Mouse (Mus musculus) heart, embryonic 14.5 days (tissue): ENCODE results near the gene Gm10065. TPM values are rescaled to one million over a fixed set of nuclear protein-coding genes. Genes with fewer than 3 reads are reported as not detected.
"Not testable (repeated sequence)": the region's sequence is repeated elsewhere in the genome, so short reads cannot be mapped to it uniquely, and the experiment has no call there.

Experiments used
- ATAC-seq: fragments of 200-750 bp; cut with Nextera tagmentation; 2 replicates; pipeline ENCODE4 v1.8.0; 2017; ENCODE audit warnings: low read depth, moderate TSS enrichment; ENCODE audit not compliant: insufficient number of reproducible peaks, insufficient read depth, low FRiP score
- H3K27ac ChIP-seq, 2 experiments: fragments of 200-500 bp in 1 of 2; fragments of 300-500 bp in 1 of 2; sonication (generic) in 1 of 2; replicated peaks in 1 of 2; 2 replicates each; pipeline ENCODE4 v1.5.1; 2012 to 2014; ENCODE audit warnings: low read depth in 2 of 2, low read length in 2 of 2, control low read depth in 1 of 2, mild to moderate bottlenecking in 1 of 2, mixed read lengths in 1 of 2; ENCODE audit not compliant: control insufficient read depth in 1 of 2, insufficient read depth in 1 of 2
- H3K27me3 ChIP-seq: fragments of 300-500 bp; sonication (generic); 2 replicates; pipeline ENCODE4 v1.6.1; 2014; ENCODE audit warnings: mild to moderate bottlenecking, low read length, control low read depth; ENCODE audit not compliant: control insufficient read depth, insufficient read depth
- H3K36me3 ChIP-seq: fragments of 300-500 bp; sonication (generic); 2 replicates; pipeline ENCODE4 v1.6.1; 2014; ENCODE audit warnings: mild to moderate bottlenecking, control low read depth, low read length, mixed read lengths; ENCODE audit not compliant: control insufficient read depth, insufficient read depth
- H3K4me1 ChIP-seq, 2 experiments: fragments of 200-500 bp in 1 of 2; fragments of 300-500 bp in 1 of 2; sonication (generic) in 1 of 2; 2 replicates each; pipeline ENCODE4 v1.6.1; 2012 to 2014; ENCODE audit warnings: low read length in 2 of 2, control low read depth in 1 of 2, mixed read lengths in 1 of 2; ENCODE audit not compliant: control insufficient read depth in 2 of 2, insufficient read depth in 2 of 2
- H3K4me2 ChIP-seq: fragments of 300-500 bp; sonication (generic); 2 replicates; pipeline ENCODE4 v1.6.1; 2014; ENCODE audit warnings: mild to moderate bottlenecking, low read length
- H3K4me3 ChIP-seq, 2 experiments: fragments of 200-500 bp in 1 of 2; fragments of 300-500 bp in 1 of 2; sonication (generic) in 1 of 2; 2 replicates each; pipeline ENCODE4 v1.5.1; 2012 to 2014; ENCODE audit warnings: low read length in 2 of 2, mild to moderate bottlenecking in 2 of 2, control low read depth in 1 of 2, low read depth in 1 of 2, moderate library complexity in 1 of 2; ENCODE audit not compliant: control insufficient read depth in 1 of 2, insufficient read depth in 1 of 2
- H3K9ac ChIP-seq: fragments of 300-500 bp; sonication (generic); 2 replicates; pipeline ENCODE4 v1.6.1; 2014; ENCODE audit warnings: mild to moderate bottlenecking, low read length
- H3K9me3 ChIP-seq: fragments of 300-500 bp; sonication (generic); 2 replicates; pipeline ENCODE4 v1.6.1; 2016; ENCODE audit warnings: low read length, control low read depth; ENCODE audit not compliant: control insufficient read depth
- WGBS: fragments of 180-500 bp; shearing (Covaris S2); extraction: QIAGEN DNeasy Blood & Tissue Kit; methylation state at CpG from one replicate; pipeline ENCODE4 v1.1.7; 2014; 5-methylcytosine and 5-hydroxymethylcytosine counted together
- polyA plus RNA-seq: library from polyadenylated mRNA; unstranded; fragments of >200 nt; fragmentation: Nextera tagmentation; extraction: Ambion mirVana; gene quantifications from 2 replicates; pipeline ENCODE4 v1.2.1, GENCODE M21; 2014

The Gm10065 gene
- polyA plus RNA-seq = not detected in 2 replicates

DNA sequence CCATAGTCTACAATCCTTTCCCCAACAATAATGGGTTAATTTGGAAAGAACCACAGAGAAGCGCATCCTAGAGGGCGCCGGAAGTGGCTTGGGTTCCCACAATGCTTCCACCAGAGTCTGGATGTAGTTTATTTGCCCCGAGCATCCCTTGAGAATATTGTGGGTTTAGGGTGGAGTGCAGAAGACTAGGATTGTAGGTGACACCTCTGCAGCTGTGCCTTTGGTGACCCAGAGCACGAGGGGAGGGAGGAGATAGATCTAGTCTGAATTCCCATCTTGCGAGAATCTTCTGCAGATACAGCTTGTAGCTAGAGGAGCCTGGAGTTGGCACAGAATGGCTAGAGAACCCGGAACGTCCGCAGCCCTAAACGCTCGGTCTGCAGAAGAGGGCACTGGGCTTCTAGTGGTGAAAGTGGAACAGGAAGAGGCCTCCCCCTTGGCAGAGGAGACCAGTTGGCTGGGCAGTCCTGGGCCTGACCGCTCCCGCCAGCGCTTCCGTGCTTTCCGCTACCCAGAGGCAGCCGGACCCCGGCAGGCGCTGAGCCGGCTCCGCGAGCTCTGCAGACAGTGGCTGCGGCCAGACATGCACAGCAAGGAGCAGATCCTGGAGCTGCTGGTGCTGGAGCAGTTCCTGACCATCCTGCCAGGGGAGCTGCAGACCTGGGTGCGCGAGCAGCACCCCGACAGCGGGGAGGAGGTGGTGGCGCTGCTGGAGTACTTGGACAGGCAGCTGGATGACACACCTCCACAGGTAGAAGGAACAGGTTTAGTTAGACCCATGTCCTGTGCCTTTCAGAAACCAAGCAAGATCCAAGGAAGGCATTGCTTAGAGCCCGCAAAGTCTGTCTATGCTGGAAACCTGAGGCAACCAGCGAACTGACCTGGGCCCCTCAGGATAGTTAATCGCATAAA lies at the start of gene Gm10065, which contains the start of gene Zkscan4:
Gene Gm10065 (minus strand): TSS at position 683 of the 912 bp plus-strand sequence.
Gene Zkscan4 (plus strand): TSS at position 149 of the 912 bp plus-strand sequence.
- 3% methylated on average over 26 of the region's 31 CpGs for WGBS
- not testable (repeated sequence) for H3K4me1 ChIP-seq, H3K36me3 ChIP-seq, H3K27me3 ChIP-seq, H3K9me3 ChIP-seq
- H3K27ac ChIP-seq = peak within 1 kb of the TSS; percentile 68 to 85
- ATAC-seq = peak; percentile 79
- H3K4me3 ChIP-seq = peak within 1 kb of the TSS; percentile 56 to 82
- H3K9ac ChIP-seq = peak within 1 kb of the TSS; percentile 68
- peak within 1 kb of the TSS; percentile 71 for H3K4me2 ChIP-seq

DNA sequence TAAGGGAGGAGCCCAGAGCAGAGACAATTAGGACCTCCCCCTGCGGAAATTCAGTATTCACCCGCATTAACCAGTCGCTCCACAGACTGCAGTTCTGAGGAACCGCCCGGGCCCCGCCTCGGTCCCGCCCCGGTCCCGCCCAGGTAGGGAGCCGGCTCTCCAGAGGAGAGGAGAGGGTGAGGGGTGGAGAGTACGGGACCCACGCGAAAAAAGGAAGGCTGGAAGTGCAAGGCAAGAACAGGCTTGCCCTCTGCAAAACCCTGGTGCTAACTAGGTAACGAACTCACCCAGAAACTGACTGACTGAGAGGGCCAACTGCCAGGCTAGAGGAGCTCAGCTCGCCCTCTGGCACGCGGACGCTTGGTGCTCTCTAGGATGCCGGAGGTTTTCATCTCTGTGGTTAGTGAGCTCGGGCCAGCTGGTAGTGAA lies 27.0 kb upstream of the Gm10065 start:
- Histone ChIP-seq H3K27ac (peak overlapping the region; percentile 67 to 84), H3K9ac (peak overlapping the region; percentile 78), H3K27me3 (no peaks in the 10 kb centered on the region), H3K4me3 (peak overlapping the region; percentile 65 to 69), H3K36me3 (no peaks in the 10 kb centered on the region), H3K9me3 (no peaks in the 10 kb centered on the region), H3K4me1 (0 out of 4 replicates have a peak, but pooled peaks cover 0 to 3% of the 10 kb centered on the region in 2 experiments), H3K4me2 (peak overlapping the region; percentile 63)
- ATAC-seq = peak; percentile 98
- WGBS = 1% methylated on average over 21 of the region's 21 CpGs

DNA sequence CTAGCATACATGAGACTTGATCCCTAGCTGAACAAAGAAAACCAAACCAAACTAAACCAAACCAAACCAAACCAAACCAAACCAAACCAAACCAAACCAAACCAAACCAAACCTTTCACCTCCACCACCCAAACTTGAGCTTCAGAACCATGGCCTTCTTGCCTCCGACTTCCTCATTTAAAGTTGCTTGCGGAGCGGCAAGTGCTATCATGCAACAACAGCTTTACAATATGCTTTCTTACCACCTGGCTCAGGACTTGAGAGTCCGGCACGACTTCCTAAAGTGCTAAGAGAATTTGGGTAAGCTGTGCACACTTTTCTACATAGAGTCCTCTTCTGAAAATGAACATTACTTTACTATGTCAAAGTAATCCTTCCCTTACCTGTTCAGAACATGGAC lies 23.1 kb upstream of the Gm10065 start:
- 82% methylated on average over 5 of the region's 5 CpGs for WGBS
- no peak overlapping the region for H3K9ac ChIP-seq

DNA sequence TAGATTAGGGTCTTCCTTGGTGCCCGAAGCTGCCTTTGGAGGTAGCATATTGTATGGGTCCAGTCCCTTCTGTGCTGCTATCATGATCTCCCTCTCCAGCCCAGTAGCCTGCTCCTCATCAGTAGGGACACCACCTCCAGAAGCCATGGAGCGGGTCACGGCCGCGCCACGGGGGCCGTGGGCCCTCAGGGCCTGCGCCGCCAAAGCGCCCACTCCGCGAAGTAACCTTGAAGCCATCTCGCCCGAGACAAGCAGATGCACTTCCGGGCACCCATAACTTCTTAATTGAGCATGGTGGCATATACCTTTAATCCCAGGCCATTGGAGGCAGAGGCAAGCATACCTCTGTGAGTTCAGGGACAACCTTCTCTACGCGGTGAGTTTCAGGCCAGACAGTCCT lies 21.9 kb upstream of the Gm10065 start, which contains the start of gene Gm11273:
Gene Gm11273 (minus strand): TSS at position 237 of the 400 bp plus-strand sequence.
- not testable (repeated sequence) for H3K36me3 ChIP-seq, H3K27ac ChIP-seq, ATAC-seq, H3K9ac ChIP-seq, H3K4me1 ChIP-seq, H3K4me2 ChIP-seq, H3K9me3 ChIP-seq, H3K27me3 ChIP-seq, H3K4me3 ChIP-seq
- 86% methylated on average over 17 of the region's 17 CpGs for WGBS

More for the DNA sequence above, 23.1 kb upstream of the Gm10065 start:
- Histone ChIP-seq H3K4me2 (no peak overlapping the region), H3K4me3 (no peak overlapping the region), H3K27me3 (no peaks in the 10 kb centered on the region), H3K4me1 (0 out of 4 replicates have a peak, but pooled peaks cover 0 to 3% of the 10 kb centered on the region in 2 experiments), H3K27ac (no peak overlapping the region), H3K9me3 (no peaks in the 10 kb centered on the region), H3K36me3 (no peaks in the 10 kb centered on the region)
- no peak for ATAC-seq

DNA sequence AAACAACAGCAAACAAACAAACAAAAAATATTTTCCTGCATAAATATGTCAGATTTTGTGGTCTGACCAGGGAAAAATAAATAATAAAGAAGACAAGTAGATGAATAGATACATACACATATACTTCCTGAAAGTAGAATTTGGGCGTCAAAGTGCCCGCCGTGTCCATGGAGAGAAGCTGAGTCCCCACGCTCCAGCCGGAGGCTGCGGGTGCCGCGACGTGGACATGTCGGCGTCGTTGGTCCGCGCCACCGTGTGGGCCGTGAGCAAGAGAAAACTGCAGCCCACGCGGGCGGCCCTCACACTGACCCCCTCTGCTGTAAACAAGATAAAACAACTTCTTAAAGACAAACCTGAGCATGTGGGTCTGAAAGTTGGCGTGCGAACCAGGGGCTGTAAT lies 15.8 kb upstream of the Gm10065 start, which contains the start of gene AK157302:
Gene AK157302 (plus strand): TSS at position 144 of the 400 bp plus-strand sequence.
- no peak within 1 kb of the TSS for H3K9ac ChIP-seq
- no peak within 1 kb of the TSS for H3K4me2 ChIP-seq
- H3K4me1 ChIP-seq = no peaks in the 10 kb centered on the region
- WGBS = 93% methylated on average over 21 of the region's 21 CpGs
- no peak for ATAC-seq
- H3K27me3 ChIP-seq = no peaks in the 10 kb centered on the region
- H3K36me3 ChIP-seq = no peaks in the 10 kb centered on the region
- no peak within 1 kb of the TSS for H3K4me3 ChIP-seq
- H3K9me3 ChIP-seq = no peaks in the 10 kb centered on the region
- no peak within 1 kb of the TSS for H3K27ac ChIP-seq

DNA sequence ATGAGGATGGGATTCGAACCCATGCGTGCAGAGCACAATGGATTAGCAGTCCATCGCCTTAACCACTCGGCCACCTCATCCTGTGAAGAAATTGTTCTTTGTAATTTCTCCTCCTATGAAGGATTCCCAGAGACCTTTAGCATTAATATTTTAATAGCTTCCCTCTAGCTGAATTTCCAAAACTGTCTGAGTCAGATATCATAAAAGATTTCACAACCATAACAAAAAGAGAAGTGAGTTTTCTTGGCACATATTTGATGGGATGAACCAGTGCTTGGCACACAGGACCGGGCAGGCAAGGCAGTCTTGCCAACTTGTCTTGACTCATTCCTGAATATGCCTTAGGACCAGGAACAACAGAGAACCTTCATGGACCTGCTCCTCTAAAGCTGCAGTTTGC lies 13.6 kb upstream of the Gm10065 start:
- no peak overlapping the region for H3K27ac ChIP-seq
- no peaks in the 10 kb centered on the region for H3K36me3 ChIP-seq
- no peaks in the 10 kb centered on the region for H3K9me3 ChIP-seq
- H3K27me3 ChIP-seq = no peaks in the 10 kb centered on the region
- H3K4me1 ChIP-seq = no peaks in the 10 kb centered on the region
- H3K9ac ChIP-seq = no peak overlapping the region
- no peak overlapping the region for H3K4me2 ChIP-seq
- ATAC-seq = no peak
- 83% methylated on average over 5 of the region's 5 CpGs for WGBS
- no peak overlapping the region for H3K4me3 ChIP-seq

DNA sequence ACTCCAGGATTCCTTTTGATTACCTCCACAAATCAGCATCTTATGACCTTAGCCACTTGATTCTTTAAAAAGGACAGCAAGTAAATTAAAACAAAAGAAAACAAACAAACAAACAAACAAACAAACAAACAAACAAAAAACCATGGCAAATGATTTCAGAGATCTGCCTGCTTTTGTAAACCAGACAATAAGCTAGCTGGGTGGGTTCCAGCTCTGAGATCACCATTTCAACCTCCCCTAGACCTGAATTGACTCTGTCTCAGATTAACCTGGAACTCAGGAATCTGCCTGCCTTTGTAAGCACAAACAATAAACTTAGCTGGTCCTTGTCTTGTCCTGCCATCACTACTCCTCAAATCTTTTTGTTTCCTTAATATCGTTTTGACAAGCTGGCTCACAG lies 7.6 kb upstream of the Gm10065 start:
- H3K27ac ChIP-seq = no peak overlapping the region
- H3K27me3 ChIP-seq = no peaks in the 10 kb centered on the region
- 81% methylated on average over 1 of the region's 1 CpGs for WGBS
- no peaks in the 10 kb centered on the region for H3K4me1 ChIP-seq
- H3K36me3 ChIP-seq = peaks cover 9% of the 10 kb centered on the region; the same call in 1 of the 2 replicates
- H3K4me2 ChIP-seq = no peak overlapping the region
- no peak overlapping the region for H3K4me3 ChIP-seq
- H3K9ac ChIP-seq = no peak overlapping the region
- no peak for ATAC-seq
- no peaks in the 10 kb centered on the region; the same call in 1 of the 2 replicates for H3K9me3 ChIP-seq
